Mouse (Mus musculus) lung, embryonic 14.5 days (tissue): Measurements from ENCODE around the gene Gas1. TPM values are rescaled to one million over a fixed set of nuclear protein-coding genes. Genes with fewer than 3 reads are reported as not detected.

Experiments
- ATAC-seq: fragments of 200-750 bp; cut with Nextera tagmentation; 2 replicates; pipeline ENCODE4 v1.8.0; 2017; ENCODE audit warnings: mild to moderate bottlenecking, moderate TSS enrichment, moderate library complexity; ENCODE audit not compliant: insufficient read depth
- DNase-seq: peaks from one replicate; pipeline ENCODE4 v3.0.0-alpha.2; 2015
- H3K27ac ChIP-seq: fragments of 300-500 bp; sonication (generic); 2 replicates; pipeline ENCODE4 v1.5.1; 2014; ENCODE audit warnings: low read depth, mild to moderate bottlenecking, moderate library complexity
- H3K27me3 ChIP-seq: fragments of 300-500 bp; sonication (generic); 2 replicates; pipeline ENCODE4 v1.6.1; 2014; ENCODE audit warnings: low read length, control low read depth; ENCODE audit not compliant: insufficient read depth
- H3K36me3 ChIP-seq: fragments of 300-500 bp; sonication (generic); 2 replicates; pipeline ENCODE4 v1.6.1; 2014; ENCODE audit warnings: control low read depth; ENCODE audit not compliant: insufficient read depth
- H3K4me1 ChIP-seq: fragments of 300-500 bp; sonication (generic); 2 replicates; pipeline ENCODE4 v1.6.1; 2014; ENCODE audit warnings: antibody characterized with exemption, control low read depth; ENCODE audit not compliant: insufficient read depth
- H3K4me2 ChIP-seq: fragments of 300-500 bp; sonication (generic); 2 replicates; pipeline ENCODE4 v1.6.1; 2014; ENCODE audit warnings: mild to moderate bottlenecking
- H3K4me3 ChIP-seq: fragments of 300-500 bp; sonication (generic); 2 replicates; pipeline ENCODE4 v1.5.1; 2014; ENCODE audit warnings: low read depth, low read length
- H3K9ac ChIP-seq: fragments of 300-500 bp; sonication (generic); 2 replicates; pipeline ENCODE4 v1.6.1; 2014
- H3K9me3 ChIP-seq: fragments of 300-500 bp; sonication (generic); 2 replicates; pipeline ENCODE4 v1.6.1; 2016; ENCODE audit warnings: low read depth, low read length, control low read depth
- CTCF ChIP-seq: IDR thresholded peaks from 2 replicates; pipeline ENCODE4 v1.5.1; 2016; ENCODE audit warnings: antibody characterized with exemption, low read depth
- WGBS: fragments of 180-500 bp; shearing (Covaris S2); extraction: QIAGEN DNeasy Blood & Tissue Kit; methylation state at CpG from one replicate; pipeline ENCODE4 v1.1.7; 2014; 5-methylcytosine and 5-hydroxymethylcytosine counted together
- polyA plus RNA-seq: library from polyadenylated mRNA; unstranded; fragments of >200 nt; fragmentation: Nextera tagmentation; extraction: Ambion mirVana; gene quantifications from 2 replicates; pipeline ENCODE4 v1.2.1, GENCODE M21; 2014

Gas1 gene
- polyA plus RNA-seq, 1 experiment from 2014 or later: 31.0 TPM

DNA sequence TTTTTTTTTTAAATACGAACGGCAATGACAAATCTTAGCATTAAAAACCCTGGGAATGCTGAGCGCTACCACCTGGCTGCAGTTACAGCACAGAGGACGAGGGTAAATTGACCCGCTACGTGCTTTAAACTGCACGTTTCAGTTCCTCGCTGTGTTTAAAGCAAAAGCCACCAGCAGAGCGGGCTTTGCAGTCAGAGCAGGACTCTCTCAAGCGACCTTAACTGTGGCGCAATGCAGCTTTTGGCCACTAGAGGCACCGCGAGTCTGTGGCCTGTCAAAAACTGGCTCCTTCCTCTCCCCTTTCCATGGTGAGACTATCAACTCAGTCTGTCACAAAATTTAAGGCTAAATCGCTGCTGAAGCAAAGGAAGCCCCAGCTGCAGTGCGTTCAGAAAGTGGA, 1.3 kb upstream of the Gas1 start:
- Histone ChIP-seq H3K9me3 (no peaks in the 10 kb centered on the region), H3K27ac (peak overlapping the region; percentile 83), H3K9ac (peak overlapping the region; percentile 44), H3K4me3 (peak overlapping the region; percentile 73), H3K4me1 (peaks cover 7% of the 10 kb centered on the region; the same call in 1 of the 2 replicates), H3K27me3 (peaks cover 19% of the 10 kb centered on the region; the same call in 1 of the 2 replicates), H3K4me2 (peak overlapping the region; percentile 77), H3K36me3 (no peaks in the 10 kb centered on the region)
- WGBS: under 1% methylated on average over 15 of the region's 15 CpGs
- DNase-seq: peak; percentile 99
- ATAC-seq: no peak
- TF ChIP-seq CTCF: peak; percentile 99

DNA sequence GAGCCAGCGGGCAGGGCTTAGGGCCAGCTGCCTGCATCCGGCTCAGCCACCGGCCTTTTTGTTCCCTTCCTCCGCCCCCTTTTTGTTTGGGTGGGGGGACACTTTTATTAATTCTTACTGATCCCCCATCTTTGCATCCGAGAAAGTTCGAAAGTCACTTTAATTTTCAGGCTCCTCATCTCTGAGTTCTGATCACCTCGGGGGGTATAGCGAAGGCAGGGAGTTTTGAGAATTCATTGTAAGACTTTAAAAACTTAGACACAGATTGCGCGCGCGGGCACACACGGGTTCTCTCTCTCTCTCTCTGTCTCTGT, 589 bp upstream of the Gas1 start:
- WGBS: under 1% methylated on average over 13 of the region's 13 CpGs
- no peak for DNase-seq
- peak overlapping the region; percentile 44 for H3K9ac ChIP-seq
- peak overlapping the region; percentile 77 for H3K4me2 ChIP-seq
- H3K4me1 ChIP-seq: peaks cover 11% of the 10 kb centered on the region
- no peak for ATAC-seq
- no peaks in the 10 kb centered on the region for H3K36me3 ChIP-seq
- no peaks in the 10 kb centered on the region for H3K9me3 ChIP-seq
- H3K27ac ChIP-seq: peak overlapping the region; percentile 83
- no peak for TF ChIP-seq CTCF
- H3K4me3 ChIP-seq: peak overlapping the region; percentile 73
- peaks cover 19% of the 10 kb centered on the region; the same call in 1 of the 2 replicates for H3K27me3 ChIP-seq

- Histone ChIP-seq H3K4me3 (peak overlapping the region; percentile 73), H3K36me3 (no peaks in the 10 kb centered on the region), H3K27me3 (peaks cover 28% of the 10 kb centered on the region), H3K4me2 (peak overlapping the region; percentile 77), H3K27ac (peak overlapping the region; percentile 98), H3K9me3 (no peaks in the 10 kb centered on the region), H3K9ac (peak overlapping the region; percentile 89), H3K4me1 (peaks cover 11% of the 10 kb centered on the region)
- no peak for TF ChIP-seq CTCF
- under 1% methylated on average over 53 of the region's 53 CpGs for WGBS
- ATAC-seq (no peak), DNase-seq (no peak)
Measured at GRCm38 (mm10) chr13:60176776-60177105, 424 bp downstream of the Gas1 start.

DNA sequence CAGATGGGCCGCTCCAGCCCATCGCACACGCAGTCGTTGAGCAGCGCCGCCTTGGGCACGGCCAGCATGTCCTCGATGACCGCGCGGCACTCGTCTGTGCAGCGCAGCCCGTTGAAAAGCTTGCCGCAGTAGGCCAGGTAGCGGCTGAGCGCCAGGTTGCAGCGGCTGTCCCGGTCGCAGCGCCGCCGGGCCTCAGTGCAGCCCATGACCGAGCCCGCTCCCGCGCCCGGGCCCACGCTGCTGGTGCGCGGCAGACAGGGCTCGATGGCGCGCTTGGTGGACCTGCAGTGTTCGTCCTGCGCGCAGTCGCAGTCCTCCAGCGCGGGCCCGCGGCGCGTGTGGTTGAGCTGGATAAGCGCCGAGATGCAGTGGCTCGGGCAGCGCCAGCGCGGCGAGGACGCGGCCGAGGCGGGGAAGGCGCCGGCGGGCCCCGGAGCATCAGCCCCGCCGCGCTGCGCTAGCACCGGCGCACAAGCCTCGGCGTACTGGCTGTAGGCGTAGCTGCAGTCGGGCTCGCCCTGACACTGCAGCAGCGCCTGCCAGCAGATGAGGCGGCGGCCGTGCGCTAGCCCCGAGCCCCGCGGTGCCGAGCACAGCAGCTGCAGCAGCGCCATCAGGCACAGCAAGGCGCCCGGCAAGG, 909 bp downstream of the Gas1 start:
- Histone ChIP-seq H3K4me3 (peak overlapping the region; percentile 73), H3K4me1 (peaks cover 11% of the 10 kb centered on the region), H3K9me3 (no peaks in the 10 kb centered on the region), H3K27ac (peak overlapping the region; percentile 98), H3K27me3 (peaks cover 31% of the 10 kb centered on the region), H3K36me3 (no peaks in the 10 kb centered on the region), H3K4me2 (peak overlapping the region; percentile 77), H3K9ac (peak overlapping the region; percentile 89)
- TF ChIP-seq CTCF: no peak
- peak; percentile 9; the same call in 1 of the 2 replicates for ATAC-seq
- under 1% methylated on average over 82 of the region's 82 CpGs for WGBS
- peak; percentile 81 for DNase-seq

DNA sequence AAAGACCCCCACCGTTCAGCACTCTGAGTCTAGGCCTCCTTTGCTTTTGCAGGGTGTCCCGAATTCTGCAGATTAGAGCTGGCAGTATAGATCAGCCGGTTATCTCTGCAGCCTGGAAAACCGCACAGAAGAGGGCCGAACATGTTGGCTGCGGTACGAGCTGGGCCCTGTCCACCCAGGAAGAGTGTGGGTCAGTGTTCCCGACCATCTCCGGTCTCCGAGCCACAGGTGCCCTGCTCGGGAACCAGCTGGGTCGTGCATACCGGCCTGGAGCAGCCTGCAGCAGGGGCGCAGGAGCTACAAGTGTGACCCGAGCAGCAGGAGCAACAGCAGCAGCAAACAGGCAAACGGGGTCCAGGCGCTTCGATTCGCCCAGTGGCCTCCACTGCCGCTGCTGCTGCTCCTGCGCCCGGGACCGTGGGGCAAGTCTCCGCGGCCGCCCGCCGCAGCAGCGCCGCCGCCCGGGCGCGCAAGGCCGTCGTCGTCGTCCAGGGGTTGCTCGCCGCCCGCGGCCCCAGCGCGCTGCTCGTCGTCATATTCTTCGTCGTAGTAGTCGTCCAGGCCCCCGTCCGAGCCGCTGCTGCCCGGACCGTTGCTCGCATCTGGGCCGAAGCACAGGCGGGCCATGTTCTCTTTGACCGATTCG, 1.6 kb downstream of the Gas1 start:
- H3K9ac ChIP-seq: peak overlapping the region; percentile 89
- DNase-seq: peak; percentile 67

DNA sequence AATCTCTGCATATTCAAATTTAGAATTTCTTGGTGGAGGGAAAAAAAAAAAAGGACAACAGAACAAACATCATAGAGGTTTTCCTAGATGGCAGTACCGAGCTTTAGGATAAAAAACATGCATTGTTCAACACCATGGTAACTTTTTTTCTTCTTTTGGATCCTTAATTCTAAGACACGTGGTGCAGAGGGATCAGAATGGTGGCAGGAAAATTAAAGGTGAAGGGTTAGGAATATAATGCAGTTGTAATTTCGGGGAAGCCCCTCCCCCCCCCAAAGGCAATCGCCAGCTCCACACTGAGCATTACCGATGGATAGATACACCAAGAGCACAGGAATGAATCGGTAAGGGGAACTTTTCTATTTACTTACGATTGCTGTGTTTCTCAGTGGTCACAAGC, 2.2 kb downstream of the Gas1 start:
- peaks cover 11% of the 10 kb centered on the region for H3K4me1 ChIP-seq
- peak overlapping the region; percentile 73 for H3K4me3 ChIP-seq
- ATAC-seq: no peak
- DNase-seq: peak; percentile 63
- peak overlapping the region; percentile 98; the same call in 1 of the 2 replicates for H3K27ac ChIP-seq
- H3K36me3 ChIP-seq: no peaks in the 10 kb centered on the region
- no peaks in the 10 kb centered on the region for H3K9me3 ChIP-seq
- H3K27me3 ChIP-seq: peaks cover 36% of the 10 kb centered on the region
- H3K4me2 ChIP-seq: peak overlapping the region; percentile 77
- TF ChIP-seq CTCF: 0 out of 2 replicates have a peak, but pooled peaks have one; percentile 8
- WGBS: 1% methylated on average over 7 of the region's 7 CpGs
- H3K9ac ChIP-seq: peak overlapping the region; percentile 89

More for the DNA sequence above, 1.6 kb downstream of the Gas1 start:
- Histone ChIP-seq H3K36me3 (no peaks in the 10 kb centered on the region), H3K4me1 (peaks cover 11% of the 10 kb centered on the region), H3K9me3 (no peaks in the 10 kb centered on the region), H3K27ac (peak overlapping the region; percentile 98), H3K4me2 (peak overlapping the region; percentile 77), H3K4me3 (peak overlapping the region; percentile 73), H3K27me3 (peaks cover 31% of the 10 kb centered on the region)
- TF ChIP-seq CTCF: no peak; the same call in none of the 2 replicates
- WGBS: under 1% methylated on average over 58 of the region's 59 CpGs
- no peak for ATAC-seq
